Mouse (Mus musculus) thymus, adult 2 months (tissue): ENCODE data around the gene Shisa8.

Experiments
- CTCF ChIP-seq: fragments of 200-500 bp; IDR thresholded peaks from 2 replicates; pipeline ENCODE4 v1.5.1; 2012; ENCODE audit warnings: mild to moderate bottlenecking, control low read depth, low read length, moderate library complexity, borderline replicate concordance; ENCODE audit not compliant: control insufficient read depth, poor library complexity, insufficient read depth; ENCODE audit errors: extremely low read depth
- POLR2A ChIP-seq: fragments of 200-500 bp; IDR thresholded peaks from 2 replicates; pipeline ENCODE4 v1.6.1; 2012; ENCODE audit warnings: mild to moderate bottlenecking, low read length, control low read depth, moderate library complexity; ENCODE audit not compliant: control insufficient read depth, poor library complexity, insufficient read depth; ENCODE audit errors: extremely low read depth

DNA sequence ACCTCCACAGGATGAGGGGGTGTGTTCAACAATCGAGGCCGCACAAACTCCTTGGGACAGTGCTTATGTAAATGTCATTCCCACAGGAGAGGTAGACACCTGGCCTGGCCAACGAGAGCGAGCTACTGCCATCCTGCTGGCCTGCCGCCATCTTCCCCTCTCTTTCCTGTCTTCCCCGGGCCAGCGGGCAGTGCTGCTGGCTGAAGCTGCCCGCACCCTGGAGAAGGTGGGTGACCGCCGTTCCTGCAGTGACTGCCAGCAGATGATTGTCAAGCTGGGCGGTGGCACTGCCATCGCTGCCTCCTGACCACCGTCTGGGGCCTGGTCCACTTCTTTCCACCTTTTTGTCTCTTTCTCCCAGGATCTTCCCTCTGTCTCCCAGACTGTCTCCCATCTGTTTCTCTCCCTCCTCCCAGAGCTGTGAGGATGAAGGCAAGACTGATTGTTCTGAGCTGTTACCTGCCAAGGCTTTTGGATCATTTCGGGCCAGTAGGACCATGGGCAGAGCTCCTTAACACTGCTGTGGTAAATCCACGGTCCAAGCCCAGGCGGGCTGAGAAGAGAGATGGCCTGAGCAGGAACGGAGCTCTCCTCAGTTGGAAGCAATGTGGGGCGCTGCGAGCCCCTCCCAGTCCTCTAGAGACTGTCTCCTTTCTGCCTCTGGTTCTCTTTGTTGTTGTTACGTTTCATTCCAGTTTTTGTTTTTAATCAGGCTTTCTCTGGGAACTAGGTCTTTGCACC is 8.8 kb downstream of the Shisa8 start:
- TF ChIP-seq CTCF (no peak), POLR2A (no peak)
